Mouse (Mus musculus) E14TG2a.4 (cell line): ENCODE results near the gene Ccdc85a.
"Not testable (repeated sequence)": the region's sequence is repeated elsewhere in the genome, so short reads cannot be mapped to it uniquely, and the experiment has no call there.

Experiments
- H3K27me3 ChIP-seq: 2 replicates; pipeline ENCODE4 v1.6.1; 2014; ENCODE audit warnings: low read length, control low read depth; ENCODE audit not compliant: insufficient read depth
- H3K36me3 ChIP-seq: 2 replicates; pipeline ENCODE4 v1.6.1; 2014; ENCODE audit warnings: low read length, control low read depth; ENCODE audit not compliant: insufficient read depth
- H3K4me1 ChIP-seq: replicated peaks from 2 replicates; pipeline ENCODE4 v1.6.1; 2014; ENCODE audit warnings: low read depth, low read length, control low read depth
- H3K4me3 ChIP-seq: replicated peaks from 2 replicates; pipeline ENCODE4 v1.5.1; 2014; ENCODE audit warnings: mild to moderate bottlenecking, low read length
- H3K9me3 ChIP-seq: 2 replicates; pipeline ENCODE4 v1.6.1; 2014; ENCODE audit warnings: low read length, control low read depth
- CTCF ChIP-seq: conservative IDR thresholded peaks from 2 replicates; pipeline ENCODE4 v1.5.1; 2014; ENCODE audit warnings: low read length
- NANOG ChIP-seq: IDR thresholded peaks from 2 replicates; pipeline ENCODE4 v1.6.1; 2014; ENCODE audit warnings: borderline replicate concordance, low read length, mixed read lengths
- POU5F1 ChIP-seq: IDR thresholded peaks from 2 replicates; pipeline ENCODE4 v1.6.1; 2014; ENCODE audit warnings: low read length, borderline replicate concordance

Ccdc85a gene

GRCm38 (mm10) chr11:28375891-28376290 is 208.2 kb downstream of the Ccdc85a start:
- H3K4me1 ChIP-seq: no peaks in the 10 kb centered on the region
- peaks cover 37% of the 10 kb centered on the region for H3K9me3 ChIP-seq
- no peak overlapping the region for H3K4me3 ChIP-seq
- no peaks in the 10 kb centered on the region for H3K36me3 ChIP-seq
- H3K27me3 ChIP-seq: no peaks in the 10 kb centered on the region
- TF ChIP-seq CTCF: no peak
- TF ChIP-seq POU5F1: no peak
- no peak for TF ChIP-seq NANOG

- TF ChIP-seq POU5F1 (no peak), CTCF (no peak), NANOG (no peak)
- no peaks in the 10 kb centered on the region for H3K36me3 ChIP-seq
Observed at GRCm38 (mm10) chr11:28374636-28375035, 209.5 kb downstream of the Ccdc85a start.

DNA sequence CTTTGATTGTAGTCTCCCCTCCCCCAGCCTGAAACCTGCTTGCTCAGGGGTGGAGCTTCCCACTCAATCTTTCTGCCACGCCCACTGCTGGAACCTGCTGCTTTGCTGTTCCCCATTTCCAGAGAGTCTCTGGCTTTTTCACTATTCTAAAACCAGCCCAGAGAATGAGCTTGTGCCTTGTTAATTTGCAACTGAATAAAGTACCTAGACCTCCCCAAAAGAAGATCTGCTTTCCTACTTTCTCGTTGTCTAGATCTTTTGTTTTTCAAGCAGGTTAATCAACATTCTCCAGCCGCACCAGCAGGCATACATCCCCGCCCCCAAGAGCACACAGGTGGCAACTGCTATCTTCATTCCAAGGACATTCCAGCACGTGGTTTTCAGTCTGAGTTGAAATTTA is 212.7 kb downstream of the Ccdc85a start:
- H3K36me3 ChIP-seq, H3K4me1 ChIP-seq, H3K27me3 ChIP-seq, H3K4me3 ChIP-seq: not testable (repeated sequence)
- H3K9me3 ChIP-seq: peaks cover 56% of the 10 kb centered on the region

More at GRCm38 (mm10) chr11:28374636-28375035, 209.5 kb downstream of the Ccdc85a start:
- Histone ChIP-seq H3K4me1 (no peaks in the 10 kb centered on the region), H3K9me3 (peaks cover 49% of the 10 kb centered on the region), H3K4me3 (no peak overlapping the region), H3K27me3 (no peaks in the 10 kb centered on the region)

- Histone ChIP-seq H3K4me3 (peak overlapping the region; percentile 50), H3K27me3 (peaks cover 17% of the 10 kb centered on the region), H3K4me1 (peaks cover 18% of the 10 kb centered on the region), H3K36me3 (no peaks in the 10 kb centered on the region), H3K9me3 (peaks cover 20% of the 10 kb centered on the region)
- no peak for TF ChIP-seq CTCF
Observed at GRCm38 (mm10) chr11:28365929-28366244, 218.2 kb downstream of the Ccdc85a start.

GRCm38 (mm10) chr11:28365209-28365928 is 218.8 kb downstream of the Ccdc85a start:
- peak overlapping the region; percentile 50 for H3K4me3 ChIP-seq

DNA sequence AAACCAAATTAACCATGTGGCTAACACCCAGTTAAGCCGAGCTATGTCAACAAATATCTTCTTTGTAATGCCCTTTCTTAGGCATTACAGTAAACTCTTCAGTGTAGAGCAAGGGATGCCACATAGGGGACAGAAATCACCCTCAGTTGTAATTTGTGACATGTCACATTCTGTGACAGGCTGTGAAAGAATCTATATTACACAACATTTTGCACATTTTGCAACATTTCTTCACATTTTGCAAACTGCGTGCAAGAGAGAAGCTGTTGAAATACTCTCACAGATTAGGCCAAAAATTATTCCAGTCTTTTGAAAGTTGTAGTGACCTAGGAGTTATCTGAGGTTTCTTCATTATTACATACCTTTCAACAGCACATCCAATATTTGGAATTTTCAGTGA is 240.7 kb downstream of the Ccdc85a start:
- H3K4me3 ChIP-seq: no peak overlapping the region
- H3K4me1 ChIP-seq: no peaks in the 10 kb centered on the region
- H3K36me3 ChIP-seq: no peaks in the 10 kb centered on the region
- TF ChIP-seq NANOG (no peak), CTCF (no peak), POU5F1 (no peak)
- H3K27me3 ChIP-seq: no peaks in the 10 kb centered on the region
- peaks cover 6% of the 10 kb centered on the region for H3K9me3 ChIP-seq

More at GRCm38 (mm10) chr11:28365209-28365928, 218.8 kb downstream of the Ccdc85a start:
- TF ChIP-seq POU5F1 (no peak), CTCF (no peak), NANOG (no peak)
- Histone ChIP-seq H3K4me1 (peaks cover 18% of the 10 kb centered on the region), H3K9me3 (peaks cover 15% of the 10 kb centered on the region), H3K27me3 (peaks cover 17% of the 10 kb centered on the region), H3K36me3 (no peaks in the 10 kb centered on the region)

GRCm38 (mm10) chr11:28341887-28342286 is 242.2 kb downstream of the Ccdc85a start:
- H3K36me3 ChIP-seq: no peaks in the 10 kb centered on the region
- no peaks in the 10 kb centered on the region for H3K27me3 ChIP-seq
- H3K4me1 ChIP-seq: no peaks in the 10 kb centered on the region
- H3K4me3 ChIP-seq: no peak overlapping the region
- TF ChIP-seq CTCF: no peak
- TF ChIP-seq NANOG: no peak
- TF ChIP-seq POU5F1: no peak
- peaks cover 6% of the 10 kb centered on the region for H3K9me3 ChIP-seq

- not testable (repeated sequence) for H3K36me3 ChIP-seq, H3K27me3 ChIP-seq, H3K4me1 ChIP-seq, H3K9me3 ChIP-seq
- H3K4me3 ChIP-seq: peak within 1 kb of the TSS; percentile 69
Observed at GRCm38 (mm10) chr11:28339224-28340150, 244.6 kb downstream of the Ccdc85a start, which contains the start of gene Gm6685. TSS of gene Gm6685 (minus strand) at chr11:28339867.
